Mouse (Mus musculus) retina, postnatal 1 day (tissue): ENCODE measurements at regions not wholly inside any gene's neighbourhood (a gene's known extent, or its start where the extent isn't known, plus 50 kb on each side); places are given as distances from the start of the nearest gene placed in this dataset.

Source experiments
- DNase-seq: peaks from one replicate; pipeline ENCODE4 v3.0.0-alpha.2; 2012

GRCm38 (mm10) chr3:135001270-135001669 lies 172.5 kb downstream of the Tacr3 start:
- no peak for DNase-seq

- no peak for DNase-seq
Measured at GRCm38 (mm10) chr3:135015784-135016183, 187.0 kb downstream of the Tacr3 start.

- DNase-seq = no peak
Measured at GRCm38 (mm10) chr3:135024366-135024765, 188.0 kb upstream of the Cenpe start.

- DNase-seq = no peak
Measured at GRCm38 (mm10) chr3:135024799-135025198, 187.5 kb upstream of the Cenpe start.

- no peak for DNase-seq
Measured at GRCm38 (mm10) chr3:135032483-135032882, 179.9 kb upstream of the Cenpe start.

- peak; percentile 58 for DNase-seq
Measured at GRCm38 (mm10) chr3:135037383-135037782, 175.0 kb upstream of the Cenpe start.

GRCm38 (mm10) chr3:135042195-135042594 lies 170.1 kb upstream of the Cenpe start:
- DNase-seq = peak; percentile 7

GRCm38 (mm10) chr3:135045769-135046277 lies 166.5 kb upstream of the Cenpe start:
- no peak for DNase-seq

GRCm38 (mm10) chr3:135091487-135091886 lies 120.8 kb upstream of the Cenpe start:
- DNase-seq = peak; percentile 59

GRCm38 (mm10) chr3:135100901-135101586 lies 111.3 kb upstream of the Cenpe start:
- DNase-seq = no peak
